Mouse (Mus musculus): ENCODE results near the gene Kcnq1. TPM values are rescaled to one million over a fixed set of nuclear protein-coding genes. Genes with fewer than 3 reads are reported as not detected.

Gene Kcnq1
- polyA plus RNA-seq, 1 experiment from 2014 or later: 0.05 TPM

GRCm38 (mm10) chr7:143408615-143409021, 302.5 kb downstream of the Kcnq1 start:
- ChIA-PET POLR2A (no interaction called here), CTCF (no interaction called here)
- no peak for TF ChIP-seq CTCF (IDR thresholded peaks at IDR 0.05)
- H3K27me3 ChIP-seq: no peaks in the 10 kb centered on the region
- DNase-seq (ENCODE audit: low read depth, low spot score) (no peak), ATAC-seq (no peak)
- in situ Hi-C loops (cut with MboI; ENCODE audit: low pct_unique_long_range_greater_than_20kb): no loop called here

- ATAC-seq: no peak
- POLR2A ChIA-PET: no interaction called here
- DNase-seq (ENCODE audit: low read depth, low spot score): no peak
- in situ Hi-C loops (cut with MboI; ENCODE audit: low pct_unique_long_range_greater_than_20kb): no loop called here
- CTCF ChIA-PET: interaction anchor here (1.1 kb wide), 1 partner anchor 18 kb away, joined by 3 read pairs; no protein-coding TSS in a partner anchor
- H3K27me3 ChIP-seq: no peaks in the 10 kb centered on the region
- no peak for TF ChIP-seq CTCF (IDR thresholded peaks at IDR 0.05)
Measured at GRCm38 (mm10) chr7:143412606-143413005, 306.4 kb downstream of the Kcnq1 start.

- POLR2A ChIA-PET: no interaction called here
- ATAC-seq: no peak
- no peaks in the 10 kb centered on the region for H3K27me3 ChIP-seq
- in situ Hi-C loops (cut with MboI; ENCODE audit: low pct_unique_long_range_greater_than_20kb): no loop called here
- CTCF ChIA-PET: no interaction called here
- no peak for DNase-seq (ENCODE audit: low read depth, low spot score)
- no peak for TF ChIP-seq CTCF (IDR thresholded peaks at IDR 0.05)
Measured at GRCm38 (mm10) chr7:143415070-143415469, 308.9 kb downstream of the Kcnq1 start.

DNA sequence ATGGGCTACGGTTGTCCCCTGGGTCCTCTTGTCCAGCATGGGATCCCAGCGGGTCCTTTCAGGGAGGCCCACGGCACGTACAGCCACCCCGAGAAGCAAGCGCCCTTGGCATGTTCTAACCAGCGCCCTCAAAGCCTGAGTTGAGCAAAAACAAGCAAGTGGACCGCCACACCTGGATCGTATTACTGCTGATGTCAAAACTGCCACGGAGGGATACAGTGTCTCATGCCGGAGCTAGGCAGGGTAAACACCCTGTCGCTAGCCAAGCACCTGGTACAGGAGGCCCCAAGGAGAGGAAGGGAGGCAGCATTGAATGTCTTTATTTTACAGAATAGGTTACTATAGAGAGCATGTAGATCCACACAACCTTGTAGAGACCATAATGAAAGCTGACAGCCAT, 310.2 kb downstream of the Kcnq1 start:
- DNase-seq (ENCODE audit: low read depth, low spot score) (no peak), ATAC-seq (no peak)
- POLR2A ChIA-PET: interaction anchor here (0.7 kb wide), 1 partner anchor 101 kb away, joined by 3 read pairs; no protein-coding TSS in a partner anchor
- CTCF ChIA-PET: interaction anchor here (1.6 kb wide), 1 partner anchor 9 kb away, joined by 4 read pairs; no protein-coding TSS in a partner anchor
- in situ Hi-C loops (cut with MboI; ENCODE audit: low pct_unique_long_range_greater_than_20kb): no loop called here
- no peak for TF ChIP-seq CTCF (IDR thresholded peaks at IDR 0.05)
- no peaks in the 10 kb centered on the region for H3K27me3 ChIP-seq

- no peak for ATAC-seq
- CTCF ChIA-PET: interaction anchor here (1.2 kb wide), 1 partner anchor 49 kb away, joined by 4 read pairs; no protein-coding TSS in a partner anchor
- POLR2A ChIA-PET: no interaction called here
- DNase-seq (ENCODE audit: low read depth, low spot score): no peak
- in situ Hi-C loops (cut with MboI; ENCODE audit: low pct_unique_long_range_greater_than_20kb): no loop called here
- TF ChIP-seq CTCF (IDR thresholded peaks at IDR 0.05): no peak
- no peaks in the 10 kb centered on the region for H3K27me3 ChIP-seq
Measured at GRCm38 (mm10) chr7:143417875-143418274, 311.7 kb downstream of the Kcnq1 start.

- CTCF ChIA-PET: no interaction called here
- in situ Hi-C loops (cut with MboI; ENCODE audit: low pct_unique_long_range_greater_than_20kb): no loop called here
- H3K27me3 ChIP-seq: no peaks in the 10 kb centered on the region
- no peak for DNase-seq (ENCODE audit: low read depth, low spot score)
- POLR2A ChIA-PET: no interaction called here
- no peak for ATAC-seq
- TF ChIP-seq CTCF (IDR thresholded peaks at IDR 0.05): no peak
Measured at GRCm38 (mm10) chr7:143419585-143420160, 313.5 kb downstream of the Kcnq1 start.

- POLR2A ChIA-PET: no interaction called here
- CTCF ChIA-PET: no interaction called here
- DNase-seq (ENCODE audit: low read depth, low spot score) (no peak), ATAC-seq (no peak)
- no peak for TF ChIP-seq CTCF (IDR thresholded peaks at IDR 0.05)
- in situ Hi-C loops (cut with MboI; ENCODE audit: low pct_unique_long_range_greater_than_20kb): no loop called here
- no peaks in the 10 kb centered on the region for H3K27me3 ChIP-seq
Measured at GRCm38 (mm10) chr7:143428142-143428813, 322.1 kb downstream of the Kcnq1 start.

DNA sequence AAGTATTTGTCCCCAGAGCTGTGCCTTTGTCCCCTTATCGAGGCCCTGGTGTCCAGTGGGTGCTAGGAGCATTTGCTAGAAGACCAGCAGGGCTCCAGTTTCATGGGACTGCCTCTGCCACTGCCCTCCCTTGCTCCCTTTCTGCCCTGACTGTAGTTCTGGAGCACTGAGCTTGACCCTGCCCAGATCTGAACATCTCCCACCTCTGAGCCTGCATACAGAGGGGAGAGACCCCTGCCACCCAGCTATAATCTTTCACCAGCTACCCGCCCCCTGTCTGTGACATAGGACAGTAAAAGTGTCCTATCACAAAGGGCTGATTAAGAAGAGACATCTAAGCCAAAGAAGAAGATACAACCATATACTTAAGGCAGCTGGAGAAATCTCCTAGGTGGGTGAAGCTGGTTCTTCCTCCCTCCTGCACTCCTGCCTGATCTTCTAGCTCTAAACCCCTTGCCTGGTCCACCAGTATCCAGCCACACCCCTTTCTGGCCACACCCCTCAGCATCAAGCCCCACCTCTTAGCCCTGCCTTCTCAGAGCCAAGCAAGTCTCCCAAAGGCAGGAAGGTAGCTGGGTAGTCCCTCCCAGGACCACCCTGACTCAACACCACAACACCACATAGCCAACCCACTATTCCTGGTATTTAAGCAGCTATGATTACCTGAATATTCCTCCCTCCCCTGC, 322.8 kb downstream of the Kcnq1 start:
- in situ Hi-C loops (cut with MboI; ENCODE audit: low pct_unique_long_range_greater_than_20kb): no loop called here
- ChIA-PET POLR2A (no interaction called here), CTCF (no interaction called here)
- ATAC-seq: no peak
- H3K27me3 ChIP-seq: no peaks in the 10 kb centered on the region
- DNase-seq (ENCODE audit: low read depth, low spot score): no peak
- TF ChIP-seq CTCF (IDR thresholded peaks at IDR 0.05): no peak

- ChIA-PET POLR2A (no interaction called here), CTCF (interaction anchor here (1.3 kb wide), 1 partner anchor 282 kb away, joined by 3 read pairs; no protein-coding TSS in a partner anchor)
- no peak for DNase-seq (ENCODE audit: low read depth, low spot score)
- in situ Hi-C loops (cut with MboI; ENCODE audit: low pct_unique_long_range_greater_than_20kb): no loop called here
- no peak for ATAC-seq
- H3K27me3 ChIP-seq: no peaks in the 10 kb centered on the region
- TF ChIP-seq CTCF (IDR thresholded peaks at IDR 0.05): no peak
Measured at GRCm38 (mm10) chr7:143432631-143433030, 326.5 kb downstream of the Kcnq1 start.

DNA sequence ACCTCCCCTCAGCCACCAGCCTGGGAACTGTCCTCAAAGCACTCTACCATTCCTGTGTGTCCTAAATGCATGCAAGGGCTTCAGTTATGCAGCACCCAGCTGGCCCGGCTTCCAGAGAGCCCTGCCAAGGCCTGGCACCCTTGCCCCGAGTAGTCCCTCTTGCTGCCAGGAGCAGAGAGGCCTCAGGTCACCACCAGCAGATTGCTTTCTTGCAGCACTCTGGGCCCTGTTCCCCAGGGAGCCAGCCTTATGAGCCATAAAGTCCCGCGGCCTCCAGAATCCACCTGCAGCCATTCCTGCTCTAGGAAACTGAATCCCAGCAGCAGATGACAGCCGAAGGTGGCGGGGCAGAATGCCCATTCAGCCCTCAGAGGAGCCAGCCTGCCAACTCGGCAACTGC, 327.2 kb downstream of the Kcnq1 start:
- no peak for TF ChIP-seq CTCF (IDR thresholded peaks at IDR 0.05)
- ChIA-PET CTCF (interaction anchor here (1.3 kb wide), 1 partner anchor 283 kb away, joined by 3 read pairs; no protein-coding TSS in a partner anchor), POLR2A (no interaction called here)
- ATAC-seq: no peak
- H3K27me3 ChIP-seq: no peaks in the 10 kb centered on the region
- no peak for DNase-seq (ENCODE audit: low read depth, low spot score)
- in situ Hi-C loops (cut with MboI; ENCODE audit: low pct_unique_long_range_greater_than_20kb): no loop called here

GRCm38 (mm10) chr7:143437231-143437893, 331.2 kb downstream of the Kcnq1 start:
- CTCF ChIA-PET: no interaction called here
- DNase-seq (ENCODE audit: low read depth, low spot score): no peak
- H3K27me3 ChIP-seq: no peaks in the 10 kb centered on the region
- POLR2A ChIA-PET: no interaction called here
- no peak for TF ChIP-seq CTCF (IDR thresholded peaks at IDR 0.05)
- ATAC-seq: no peak
- in situ Hi-C loops (cut with MboI; ENCODE audit: low pct_unique_long_range_greater_than_20kb): no loop called here

Measured in Patski (cell line).